Comparison of ENCODE assay signal across 1 mouse cellular context in the genomic region with DNA sequence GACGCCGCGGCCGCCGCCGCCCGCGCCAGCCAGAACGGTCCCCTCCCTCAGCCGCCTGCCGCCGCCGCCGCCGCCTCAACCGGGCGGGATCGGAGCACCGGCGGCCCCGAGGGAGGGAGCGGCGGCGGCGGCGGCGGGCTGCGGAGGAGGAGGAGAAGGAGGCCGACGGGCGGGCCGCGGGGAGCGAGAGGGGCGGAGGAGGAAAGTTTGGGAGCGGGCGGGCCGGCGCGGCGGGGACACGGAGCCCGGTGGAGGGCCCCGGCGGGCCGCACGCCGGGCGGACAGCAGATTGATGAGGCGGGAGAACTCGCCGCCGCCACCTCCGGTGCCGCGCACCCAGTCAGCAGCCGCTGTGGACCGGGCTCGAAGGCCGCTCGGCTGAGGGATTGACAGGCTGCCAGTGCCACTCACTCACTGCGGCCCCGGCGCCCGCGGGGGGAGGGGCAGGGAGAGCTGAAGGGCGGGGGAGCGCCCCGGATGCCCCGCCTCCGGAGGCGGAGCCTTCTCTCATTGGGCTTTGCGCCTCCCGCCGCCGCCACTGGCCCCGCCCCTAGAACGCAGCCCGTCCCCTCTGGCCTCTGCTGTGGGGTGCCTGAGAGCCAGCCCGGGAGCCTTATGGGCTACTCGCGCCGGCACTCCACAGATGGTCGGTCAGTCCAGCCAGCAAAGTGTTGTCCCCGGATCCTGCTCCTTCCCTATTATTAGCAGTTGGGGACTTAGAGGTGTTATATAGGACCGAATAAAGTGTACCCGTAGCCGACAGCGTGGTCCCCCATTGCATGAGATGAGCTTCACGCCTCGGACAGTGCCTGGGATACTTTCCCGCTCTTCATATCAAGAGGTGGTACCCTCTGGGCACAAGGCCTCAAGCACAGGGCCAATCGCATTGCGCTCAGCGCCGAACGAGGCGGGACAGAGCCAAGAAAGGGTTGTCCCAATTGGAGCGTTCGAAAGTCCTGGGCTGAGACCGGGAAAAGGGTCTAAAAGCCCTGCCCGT.
TF ChIP-seq lines count a peak whose summit lies in the region.

A gene (minus strand): TSS at position 838 of the 997 bp plus-strand sequence.

TF ChIP-seq in MEL, 35 proteins besides CTCF, POLR2A, EP300 and RAD21 (continued from another document):
- TF ChIP-seq POLR2AphosphoS5 (IDR thresholded peaks at IDR 0.05; ENCODE audit: borderline replicate concordance, low read depth, low read length): no peak
- 0 out of 2 replicates have a peak, but pooled peaks have one; percentile 0 for TF ChIP-seq ETS1 (IDR thresholded peaks at IDR 0.05; ENCODE audit: low read depth, low read length)
- TF ChIP-seq MYC (IDR thresholded peaks at IDR 0.05; ENCODE audit: low read depth, low read length): 0 out of 2 replicates have a peak, but pooled peaks have one; percentile 54
- TF ChIP-seq CHD2 (IDR thresholded peaks at IDR 0.05; ENCODE audit: low read length): no peak
- no peak for TF ChIP-seq RCOR1 (IDR thresholded peaks at IDR 0.05; ENCODE audit: low read depth, low read length)
- TF ChIP-seq KAT2A (conservative IDR thresholded peaks at IDR 0.05; ENCODE audit: low read depth, low read length): no peak; the same call in 1 of the 2 replicates
- peak; percentile 20; the same call in 1 of the 2 replicates for TF ChIP-seq MXI1 (IDR thresholded peaks at IDR 0.05; ENCODE audit: low read depth, low read length)
- peak; percentile 70; the same call in 1 of the 2 replicates for TF ChIP-seq POLR2AphosphoS2 (IDR thresholded peaks at IDR 0.05; ENCODE audit: low read length)
- peak; percentile 66; the same call in 1 of the 2 replicates for TF ChIP-seq TCF12 (IDR thresholded peaks at IDR 0.05; ENCODE audit: low read depth, low read length)
- peak; percentile 98 for TF ChIP-seq MAX (IDR thresholded peaks at IDR 0.05; ENCODE audit: low read length)
- no peak for TF ChIP-seq USF2 (IDR thresholded peaks at IDR 0.05; ENCODE audit: borderline replicate concordance in 1 of 2, insufficient read depth in 1 of 2, low read depth in 1 of 2, low read length in 2 of 2)
- peak; percentile 95 for TF ChIP-seq MAZ (IDR thresholded peaks at IDR 0.05; ENCODE audit: low read depth, low read length)
- TF ChIP-seq NRF1 (IDR thresholded peaks at IDR 0.05; ENCODE audit: insufficient read depth, low read depth, low read length, poor library complexity, severe bottlenecking): no peak
TF ChIP-seq in MEL: peak in this region for 11.
